Mouse (Mus musculus): ENCODE results near the gene Rps3.

The Rps3 gene

DNA sequence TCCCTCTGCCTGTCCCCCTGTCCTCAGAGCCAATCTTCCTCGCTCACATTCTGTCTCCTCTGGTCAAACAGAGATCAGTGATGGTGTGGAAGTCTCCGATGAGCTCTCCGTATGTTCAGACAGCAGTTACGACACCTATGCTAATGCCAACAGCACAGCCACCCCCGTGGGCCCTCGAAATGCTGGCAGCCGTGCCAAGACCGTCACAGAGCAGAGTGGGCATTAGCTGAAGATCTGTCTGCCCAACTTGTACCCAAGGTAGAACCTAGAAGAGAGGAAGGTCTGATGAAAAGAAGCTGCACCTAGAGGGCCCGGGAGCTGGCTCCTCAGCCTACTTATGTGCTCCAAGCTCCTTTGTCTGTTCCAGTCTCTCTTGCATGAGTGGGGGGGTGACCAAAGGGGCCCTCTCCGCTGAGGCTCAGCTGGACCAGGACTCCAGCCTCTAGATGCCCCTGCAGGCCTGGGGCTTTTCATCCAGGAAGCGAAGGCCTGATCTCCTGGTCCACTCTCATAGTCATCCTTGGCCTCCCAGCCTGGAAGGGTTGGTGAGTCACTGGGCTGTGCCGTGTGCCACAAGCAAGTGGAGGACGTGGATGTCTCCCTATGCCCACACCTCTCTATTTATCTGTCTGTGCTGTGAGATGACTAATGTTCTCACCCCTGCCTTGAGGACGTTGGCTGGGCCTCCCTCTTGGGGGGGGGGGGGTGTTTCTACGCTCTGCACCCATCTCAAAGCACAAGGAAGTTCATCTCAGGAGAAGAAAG is 23.5 kb downstream of the Rps3 start:
- H3K9me3 ChIP-seq (ENCODE audit: low read length), result peaks cover 3% of the 10 kb centered on the region; the same call in 1 of the 2 replicates
- peaks cover 18% of the 10 kb centered on the region for H3K4me1 ChIP-seq (replicated peaks; ENCODE audit: low read depth, low read length)
- H3K36me3 ChIP-seq (ENCODE audit: insufficient read depth, low read length), result no peaks in the 10 kb centered on the region
- H3K27me3 ChIP-seq (ENCODE audit: insufficient read depth, low read length), result peaks cover 59% of the 10 kb centered on the region
- TF ChIP-seq NANOG (IDR thresholded peaks at IDR 0.05; ENCODE audit: borderline replicate concordance, low read length), result no peak
- H3K4me3 ChIP-seq (replicated peaks; ENCODE audit: low read length), result no peak overlapping the region

DNA sequence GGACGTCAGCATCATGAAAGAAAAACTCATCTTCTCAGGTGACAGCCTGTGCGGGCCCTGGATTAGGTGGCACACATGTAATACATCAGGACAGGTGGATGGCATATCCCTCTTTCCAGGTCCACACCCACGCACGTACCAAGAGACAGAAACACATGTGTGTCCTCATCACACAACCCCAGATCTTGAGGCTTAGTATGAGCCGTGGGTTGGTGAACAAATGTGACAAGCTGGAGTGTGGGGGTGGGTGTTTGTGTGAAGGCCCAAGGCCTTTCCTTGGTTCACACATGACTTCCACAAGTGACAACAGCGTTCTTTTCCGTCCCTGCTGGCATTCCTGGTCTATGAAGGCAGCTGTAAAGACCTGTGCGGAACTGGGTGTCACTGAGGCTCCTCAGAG is 24.7 kb downstream of the Rps3 start:
- Histone ChIP-seq H3K4me1 (replicated peaks; ENCODE audit: low read depth, low read length) (peaks cover 18% of the 10 kb centered on the region), H3K9me3 (ENCODE audit: low read length) (peaks cover 3% of the 10 kb centered on the region; the same call in 1 of the 2 replicates), H3K36me3 (ENCODE audit: insufficient read depth, low read length) (no peaks in the 10 kb centered on the region), H3K4me3 (replicated peaks; ENCODE audit: low read length) (no peak overlapping the region), H3K27me3 (ENCODE audit: insufficient read depth, low read length) (peaks cover 66% of the 10 kb centered on the region)
- TF ChIP-seq NANOG (IDR thresholded peaks at IDR 0.05; ENCODE audit: borderline replicate concordance, low read length) (no peak), CTCF (conservative IDR thresholded peaks at IDR 0.05; ENCODE audit: low read length) (no peak), POU5F1 (IDR thresholded peaks at IDR 0.05; ENCODE audit: borderline replicate concordance, low read length) (no peak)

DNA sequence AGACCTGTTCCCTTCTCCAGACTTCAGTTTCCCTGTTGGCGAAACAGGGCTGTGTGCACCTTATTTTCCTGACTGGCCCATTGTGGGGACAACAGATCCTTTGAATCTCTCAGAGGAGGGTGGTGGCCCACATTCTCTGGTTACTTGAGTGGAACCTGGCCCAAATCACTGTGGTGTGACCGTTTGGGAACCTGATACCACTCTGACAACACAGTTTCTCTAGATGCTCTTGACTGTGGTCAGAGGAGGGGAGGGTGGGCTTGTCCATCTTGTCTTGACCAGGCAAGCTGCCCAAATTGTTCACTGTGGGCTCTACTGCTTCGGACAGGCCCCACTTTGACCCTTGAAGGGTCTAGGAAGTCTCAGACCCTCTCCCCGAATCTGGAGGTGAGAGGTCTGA is 29.5 kb downstream of the Rps3 start:
- Histone ChIP-seq H3K4me1 (replicated peaks; ENCODE audit: low read depth, low read length) (peaks cover 20% of the 10 kb centered on the region), H3K36me3 (ENCODE audit: insufficient read depth, low read length) (no peaks in the 10 kb centered on the region), H3K27me3 (ENCODE audit: insufficient read depth, low read length) (peaks cover 53% of the 10 kb centered on the region), H3K4me3 (replicated peaks; ENCODE audit: low read length) (no peak overlapping the region), H3K9me3 (ENCODE audit: low read length) (no peaks in the 10 kb centered on the region)
- TF ChIP-seq NANOG (IDR thresholded peaks at IDR 0.05; ENCODE audit: borderline replicate concordance, low read length) (no peak), POU5F1 (IDR thresholded peaks at IDR 0.05; ENCODE audit: borderline replicate concordance, low read length) (no peak), CTCF (conservative IDR thresholded peaks at IDR 0.05; ENCODE audit: low read length) (no peak)

DNA sequence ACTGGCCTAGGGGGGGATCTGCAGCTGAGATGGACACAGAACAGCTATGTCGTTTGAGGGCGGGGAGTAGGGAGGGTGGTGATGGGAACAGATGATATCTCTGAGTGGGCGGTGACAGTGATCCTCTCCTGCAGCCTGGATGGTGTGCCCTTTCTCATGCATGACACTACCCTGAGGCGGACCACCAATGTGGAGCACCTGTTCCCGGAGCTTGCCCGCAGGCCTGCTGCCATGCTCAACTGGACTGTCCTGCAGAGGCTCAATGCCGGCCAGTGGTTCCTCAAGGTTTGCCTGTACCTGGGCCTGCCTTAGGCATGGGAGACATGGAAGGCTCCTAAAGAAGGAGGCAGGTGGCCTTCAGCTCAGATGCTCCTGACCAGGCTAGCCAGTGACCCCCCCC is 30.7 kb downstream of the Rps3 start:
- TF ChIP-seq CTCF (conservative IDR thresholded peaks at IDR 0.05; ENCODE audit: low read length) (no peak), NANOG (IDR thresholded peaks at IDR 0.05; ENCODE audit: borderline replicate concordance, low read length) (no peak), POU5F1 (IDR thresholded peaks at IDR 0.05; ENCODE audit: borderline replicate concordance, low read length) (no peak)
- Histone ChIP-seq H3K4me3 (replicated peaks; ENCODE audit: low read length) (no peak overlapping the region), H3K4me1 (replicated peaks; ENCODE audit: low read depth, low read length) (peaks cover 20% of the 10 kb centered on the region)

DNA sequence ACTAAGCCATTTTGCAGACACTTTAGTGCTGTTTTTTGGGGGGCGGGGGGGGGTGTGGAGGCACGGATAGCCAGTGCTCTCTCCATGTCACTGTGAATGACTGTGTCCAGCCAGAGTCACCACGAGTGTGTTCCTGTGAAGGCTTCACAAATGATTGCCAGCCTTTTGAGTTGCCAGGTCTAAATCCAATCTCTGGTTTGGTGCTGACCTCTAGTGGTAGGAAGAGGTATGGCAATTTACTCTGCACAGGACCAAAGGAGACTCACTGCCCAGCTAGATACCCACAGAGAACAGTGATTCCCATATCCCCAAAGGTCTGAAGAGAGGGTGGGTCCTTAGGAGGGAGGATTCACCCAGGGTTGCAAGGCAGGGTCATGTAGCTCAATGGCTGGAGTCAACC is 32.8 kb downstream of the Rps3 start:
- Histone ChIP-seq H3K27me3 (ENCODE audit: insufficient read depth, low read length) (peaks cover 41% of the 10 kb centered on the region), H3K9me3 (ENCODE audit: low read length) (no peaks in the 10 kb centered on the region), H3K4me3 (replicated peaks; ENCODE audit: low read length) (no peak overlapping the region), H3K4me1 (replicated peaks; ENCODE audit: low read depth, low read length) (peaks cover 13% of the 10 kb centered on the region), H3K36me3 (ENCODE audit: insufficient read depth, low read length) (no peaks in the 10 kb centered on the region)
- TF ChIP-seq CTCF (conservative IDR thresholded peaks at IDR 0.05; ENCODE audit: low read length) (peak; percentile 95), POU5F1 (IDR thresholded peaks at IDR 0.05; ENCODE audit: borderline replicate concordance, low read length) (no peak)

More for the DNA sequence above, 30.7 kb downstream of the Rps3 start:
- Histone ChIP-seq H3K9me3 (ENCODE audit: low read length) (no peaks in the 10 kb centered on the region), H3K36me3 (ENCODE audit: insufficient read depth, low read length) (no peaks in the 10 kb centered on the region), H3K27me3 (ENCODE audit: insufficient read depth, low read length) (peaks cover 44% of the 10 kb centered on the region)

DNA sequence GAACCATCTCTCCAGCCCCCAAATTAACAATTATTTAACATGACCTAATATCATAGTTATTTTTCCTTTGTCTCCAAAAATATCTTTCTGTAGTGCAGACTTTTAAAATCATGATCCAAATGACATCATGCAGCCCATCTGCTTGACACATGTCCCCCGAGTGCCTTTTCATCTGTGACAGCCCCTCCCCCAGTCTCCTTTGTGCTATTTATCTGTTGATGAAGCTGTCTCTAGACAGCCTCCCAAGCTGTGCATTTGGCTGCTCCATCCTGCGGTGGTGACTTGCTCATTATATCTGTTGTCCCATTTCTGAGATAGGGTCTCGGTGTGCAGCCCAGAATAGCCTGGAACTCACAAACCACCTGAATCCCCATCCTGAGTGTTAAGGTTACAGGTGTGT is 33.8 kb downstream of the Rps3 start:
- Histone ChIP-seq H3K4me1 (replicated peaks; ENCODE audit: low read depth, low read length) (peaks cover 13% of the 10 kb centered on the region), H3K27me3 (ENCODE audit: insufficient read depth, low read length) (peaks cover 36% of the 10 kb centered on the region), H3K4me3 (replicated peaks; ENCODE audit: low read length) (no peak overlapping the region), H3K9me3 (ENCODE audit: low read length) (no peaks in the 10 kb centered on the region), H3K36me3 (ENCODE audit: insufficient read depth, low read length) (no peaks in the 10 kb centered on the region)
- TF ChIP-seq POU5F1 (IDR thresholded peaks at IDR 0.05; ENCODE audit: borderline replicate concordance, low read length) (no peak), CTCF (conservative IDR thresholded peaks at IDR 0.05; ENCODE audit: low read length) (no peak), NANOG (IDR thresholded peaks at IDR 0.05; ENCODE audit: borderline replicate concordance, low read length) (no peak)

DNA sequence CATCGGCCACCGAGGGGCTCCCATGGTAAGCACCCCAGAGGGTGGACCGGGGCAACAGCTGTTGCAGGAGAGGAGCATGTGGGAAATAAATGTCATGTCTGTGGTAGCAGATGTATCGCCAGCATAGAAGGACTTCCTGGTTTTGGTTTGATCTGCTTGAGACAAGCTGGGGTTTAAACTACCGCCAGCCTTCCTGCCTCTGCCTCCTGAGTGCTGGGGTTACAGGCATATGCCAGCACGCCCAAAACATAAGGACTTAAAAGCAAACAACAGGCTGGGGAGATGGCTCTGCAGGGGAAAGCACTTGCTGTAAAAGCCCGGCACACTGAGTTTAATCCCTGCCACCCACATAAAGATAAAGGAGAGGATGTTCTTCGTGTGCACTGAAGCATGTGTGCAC is 34.5 kb downstream of the Rps3 start:
- peaks cover 29% of the 10 kb centered on the region for H3K27me3 ChIP-seq (ENCODE audit: insufficient read depth, low read length)
- no peak overlapping the region for H3K4me3 ChIP-seq (replicated peaks; ENCODE audit: low read length)
- H3K4me1 ChIP-seq (replicated peaks; ENCODE audit: low read depth, low read length), result peaks cover 13% of the 10 kb centered on the region
- TF ChIP-seq NANOG (IDR thresholded peaks at IDR 0.05; ENCODE audit: borderline replicate concordance, low read length), result no peak
- TF ChIP-seq POU5F1 (IDR thresholded peaks at IDR 0.05; ENCODE audit: borderline replicate concordance, low read length), result no peak
- TF ChIP-seq CTCF (conservative IDR thresholded peaks at IDR 0.05; ENCODE audit: low read length), result no peak
- H3K9me3 ChIP-seq (ENCODE audit: low read length), result no peaks in the 10 kb centered on the region
- H3K36me3 ChIP-seq (ENCODE audit: insufficient read depth, low read length), result no peaks in the 10 kb centered on the region

DNA sequence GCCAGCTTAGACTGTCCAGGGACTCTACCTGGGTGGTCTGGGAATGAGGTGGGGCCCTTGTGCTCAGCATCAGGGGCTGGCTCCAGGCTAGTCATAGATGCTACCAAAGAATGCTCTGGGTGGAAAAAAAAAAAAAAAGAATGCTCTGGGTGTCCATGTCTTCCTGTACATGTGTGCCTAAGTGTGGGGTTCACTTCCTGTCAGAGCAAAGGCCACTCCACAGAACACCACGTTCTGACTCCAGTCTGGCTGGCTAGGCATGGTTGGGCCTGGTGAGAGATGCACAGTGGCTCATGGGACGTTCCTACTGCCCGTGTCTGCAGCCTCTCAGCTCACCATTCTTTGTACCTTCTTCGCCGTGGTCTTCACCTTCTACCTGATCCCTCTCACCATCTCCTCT is 34.9 kb downstream of the Rps3 start:
- H3K27me3 ChIP-seq (ENCODE audit: insufficient read depth, low read length), result peaks cover 25% of the 10 kb centered on the region

DNA sequence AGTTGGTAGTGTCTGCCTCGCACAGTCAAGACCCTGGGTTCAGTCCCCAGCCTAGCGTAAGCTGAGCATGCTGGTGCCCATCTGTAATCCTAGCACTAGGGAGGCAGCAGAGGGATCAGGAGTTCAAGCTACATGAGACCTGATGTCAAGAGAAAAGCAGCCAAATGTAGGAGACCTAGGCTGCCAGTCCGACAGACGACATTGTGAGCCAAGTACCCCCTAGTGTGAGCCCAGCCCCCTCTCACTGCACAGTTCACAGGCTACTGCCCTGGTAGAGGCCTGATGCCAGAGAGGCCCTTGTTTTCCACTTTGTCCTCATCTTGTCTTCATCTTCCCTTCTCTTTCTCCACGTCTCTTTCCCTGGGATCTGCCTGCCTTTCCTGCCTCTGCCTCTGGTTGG is 36.2 kb downstream of the Rps3 start:
- H3K4me1 ChIP-seq (replicated peaks; ENCODE audit: low read depth, low read length), result peaks cover 1% of the 10 kb centered on the region
- no peak overlapping the region for H3K4me3 ChIP-seq (replicated peaks; ENCODE audit: low read length)
- peaks cover 20% of the 10 kb centered on the region for H3K27me3 ChIP-seq (ENCODE audit: insufficient read depth, low read length)
- no peak for TF ChIP-seq POU5F1 (IDR thresholded peaks at IDR 0.05; ENCODE audit: borderline replicate concordance, low read length)
- no peaks in the 10 kb centered on the region for H3K36me3 ChIP-seq (ENCODE audit: insufficient read depth, low read length)
- no peaks in the 10 kb centered on the region for H3K9me3 ChIP-seq (ENCODE audit: low read length)

More for the DNA sequence above, 34.9 kb downstream of the Rps3 start:
- TF ChIP-seq CTCF (conservative IDR thresholded peaks at IDR 0.05; ENCODE audit: low read length) (no peak), POU5F1 (IDR thresholded peaks at IDR 0.05; ENCODE audit: borderline replicate concordance, low read length) (no peak), NANOG (IDR thresholded peaks at IDR 0.05; ENCODE audit: borderline replicate concordance, low read length) (no peak)
- no peaks in the 10 kb centered on the region for H3K36me3 ChIP-seq (ENCODE audit: insufficient read depth, low read length)
- no peaks in the 10 kb centered on the region for H3K9me3 ChIP-seq (ENCODE audit: low read length)
- H3K4me3 ChIP-seq (replicated peaks; ENCODE audit: low read length), result no peak overlapping the region
- peaks cover 11% of the 10 kb centered on the region for H3K4me1 ChIP-seq (replicated peaks; ENCODE audit: low read depth, low read length)
